Comparison of ENCODE assay signal across 36 mouse cellular contexts in genomic region chrX:57373543-57373942, GRCm38 (mm10). TPM values are rescaled to one million over a fixed set of nuclear protein-coding genes. Genes with fewer than 3 reads are reported as not detected.
DNase-seq lines count a peak whose midpoint lies in the region; ATAC-seq and TF ChIP-seq lines count a peak whose summit lies in the region.
"Had no signal": no experiment of that assay in that cellular context is flagged by ENCODE, and none has a peak within 500 bp of the region (broad histone marks: within the 10 kb centered on the region; RNA-seq: fewer than 3 reads in every experiment).

No protein-coding gene starts in this region.

- no peaks in the 10 kb centered on the region for H3K36me3 ChIP-seq in lung, postnatal 0 days (ENCODE audit: insufficient read depth, low read length)
- H3K36me3 ChIP-seq in liver, embryonic 14.5 days (replicated peaks; ENCODE audit: control insufficient read depth, insufficient read depth, low read depth), result peaks cover 6% of the 10 kb centered on the region
- H3K36me3 ChIP-seq in forebrain, embryonic 13.5 days (ENCODE audit: poor library complexity, severe bottlenecking), result peaks cover 11% of the 10 kb centered on the region
- peaks cover 25% of the 10 kb centered on the region for H3K36me3 ChIP-seq in forebrain, embryonic 10.5 days (replicated peaks)

- DNase-seq in lung, postnatal 0 days (ENCODE audit: low spot score), result no peak
- DNase-seq in lung, postnatal 10 days, result no peak
- peak; percentile 55 for DNase-seq in c-Kit-positive CD71-positive TER-119-negative erythroid progenitor cells, embryonic 14.5 days (ENCODE audit: low read depth)
- DNase-seq in liver, embryonic 14.5 days (ENCODE audit: low read depth in 3 of 3, low spot score in 3 of 3), result peak; percentile 60 to 66 (median 62)
- no peak for DNase-seq in gastrocnemius, postnatal 14 days
- no peak for DNase-seq in forebrain, embryonic 10.5 days (ENCODE audit: extremely low spot score, low spot score)
- DNase-seq: adrenal gland, postnatal 14 days; B cell, adult 2 months; cerebellum, adult 11-12 months; cerebellum, postnatal 14 days; gastrocnemius, postnatal 10 days; heart, adult 11 months; heart, postnatal 10 days; kidney, adult 11 months; layer of hippocampus, adult 9-11 months; left cerebral cortex, postnatal 4 days; right cerebral cortex, postnatal 14 days; thymus, adult 2 months had no signal

- ATAC-seq in lung, postnatal 0 days, result peak; percentile 16; the same call in 1 of the 2 replicates
- peak; percentile 96 for ATAC-seq in liver, embryonic 14.5 days (ENCODE audit: insufficient read depth)
- ATAC-seq in forebrain, embryonic 13.5 days, result no peak
- ATAC-seq: activated CD4-positive, CD25-positive, alpha-beta regulatory T cell, adult 4 months; forebrain, embryonic 16.5 days; midbrain, embryonic 13.5 days had no signal

- WGBS in lung, postnatal 0 days, result 79% methylated on average over 2 of the region's 2 CpGs
- 21% methylated on average over 2 of the region's 2 CpGs for whole genome bisulfite sequencing in liver, embryonic 14.5 days (ENCODE audit: insufficient replicate concordance)
- WGBS in forebrain, embryonic 13.5 days, result 84% methylated on average over 2 of the region's 2 CpGs
- 86% methylated on average over 2 of the region's 2 CpGs for WGBS in forebrain, embryonic 10.5 days

- intact Hi-C loops in gastrocnemius, postnatal 14 days (cut with DNase I; ENCODE audit: low total_unique reads), result no loop called here

- no peaks in the 10 kb centered on the region for H3K9me3 ChIP-seq in lung, postnatal 0 days (ENCODE audit: low read length)
- H3K9me3 ChIP-seq in liver, embryonic 14.5 days (ENCODE audit: control insufficient read depth, low read length), result no peaks in the 10 kb centered on the region
- no peaks in the 10 kb centered on the region for H3K9me3 ChIP-seq in forebrain, embryonic 13.5 days (replicated peaks)
- H3K9me3 ChIP-seq in forebrain, embryonic 10.5 days, result no peaks in the 10 kb centered on the region
- H3K9me3 ChIP-seq: embryonic facial prominence, embryonic 12.5 days; heart, embryonic 12.5 days; hindbrain, embryonic 12.5 days; limb, embryonic 15.5 days; megakaryocyte, embryonic 14.5 days; midbrain, embryonic 13.5 days had no signal

- no peak overlapping the region for H3K4me2 ChIP-seq in lung, postnatal 0 days (replicated peaks; ENCODE audit: low read depth, low read length)
- H3K4me2 ChIP-seq in liver, embryonic 14.5 days (ENCODE audit: low read depth), result peak overlapping the region; percentile 53
- no peak overlapping the region for H3K4me2 ChIP-seq in forebrain, embryonic 13.5 days
- H3K4me2 ChIP-seq: embryonic facial prominence, embryonic 12.5 days; heart, embryonic 12.5 days; hindbrain, embryonic 12.5 days; limb, embryonic 15.5 days; midbrain, embryonic 13.5 days had no signal

- no peak for TF ChIP-seq EP300 in lung, postnatal 0 days (IDR thresholded peaks at IDR 0.05)
- peak; percentile 78 for TF ChIP-seq EP300 in liver, embryonic 14.5 days (IDR thresholded peaks at IDR 0.05; ENCODE audit: low read depth)

- TF ChIP-seq CTCF in lung, postnatal 0 days (IDR thresholded peaks at IDR 0.05), result no peak
- TF ChIP-seq CTCF in liver, embryonic 14.5 days (IDR thresholded peaks at IDR 0.05; ENCODE audit: low read depth), result no peak

- no peaks in the 10 kb centered on the region for H3K27me3 ChIP-seq in lung, postnatal 0 days (replicated peaks; ENCODE audit: insufficient read depth, low read length)
- no peaks in the 10 kb centered on the region for H3K27me3 ChIP-seq in liver, embryonic 14.5 days (ENCODE audit: control insufficient read depth, insufficient read depth, low read length)
- no peaks in the 10 kb centered on the region for H3K27me3 ChIP-seq in forebrain, embryonic 13.5 days
- H3K27me3 ChIP-seq in forebrain, embryonic 10.5 days (ENCODE audit: poor library complexity, severe bottlenecking), result no peaks in the 10 kb centered on the region
- H3K27me3 ChIP-seq: CH12.LX; embryonic facial prominence, embryonic 12.5 days; heart, embryonic 12.5 days; hindbrain, embryonic 12.5 days; limb, embryonic 15.5 days; megakaryocyte, embryonic 14.5 days; midbrain, embryonic 13.5 days had no signal

- no peaks in the 10 kb centered on the region for H3K4me1 ChIP-seq in lung, postnatal 0 days (ENCODE audit: insufficient read depth, low read depth, low read length)
- peaks cover 15 to 29% of the 10 kb centered on the region in 2 experiments for H3K4me1 ChIP-seq in liver, embryonic 14.5 days (replicated peaks; ENCODE audit: control insufficient read depth in 2 of 2, insufficient read depth in 2 of 2, low read length in 1 of 2)
- no peaks in the 10 kb centered on the region for H3K4me1 ChIP-seq in forebrain, embryonic 13.5 days
- no peaks in the 10 kb centered on the region for H3K4me1 ChIP-seq in forebrain, embryonic 10.5 days
- H3K4me1 ChIP-seq: embryonic facial prominence, embryonic 12.5 days; heart, embryonic 12.5 days; hindbrain, embryonic 12.5 days; limb, embryonic 15.5 days; midbrain, embryonic 13.5 days had no signal

- 0 out of 2 replicates have a peak overlapping the region, but pooled peaks have one; percentile 9 for H3K27ac ChIP-seq in lung, postnatal 0 days (ENCODE audit: low read length)
- H3K27ac ChIP-seq in liver, embryonic 14.5 days, result peak overlapping the region; percentile 78
- H3K27ac ChIP-seq in forebrain, embryonic 13.5 days, result no peak overlapping the region
- H3K27ac ChIP-seq in forebrain, embryonic 10.5 days, result no peak overlapping the region
- H3K27ac ChIP-seq: embryonic facial prominence, embryonic 12.5 days; hindbrain, embryonic 12.5 days; kidney, postnatal 0 days; left cerebral cortex, adult 2 months; limb, embryonic 15.5 days; midbrain, embryonic 13.5 days; stomach, postnatal 0 days had no signal

- H3K9ac ChIP-seq in lung, postnatal 0 days (replicated peaks; ENCODE audit: low read depth), result no peak overlapping the region
- H3K9ac ChIP-seq in liver, embryonic 14.5 days (replicated peaks), result peak overlapping the region; percentile 47
- no peak overlapping the region for H3K9ac ChIP-seq in forebrain, embryonic 13.5 days
- H3K9ac ChIP-seq: embryonic facial prominence, embryonic 12.5 days; heart, embryonic 12.5 days; hindbrain, embryonic 12.5 days; limb, embryonic 15.5 days; midbrain, embryonic 13.5 days had no signal

- no peak overlapping the region for H3K4me3 ChIP-seq in lung, postnatal 0 days (ENCODE audit: low read depth, low read length)
- H3K4me3 ChIP-seq in liver, embryonic 14.5 days (ENCODE audit: insufficient read depth in 1 of 2, low read depth in 2 of 2, low read length in 2 of 2), result 0 out of 4 replicates have a peak overlapping the region, but pooled peaks of 1 of the 2 experiments have one; percentile 13
- no peak overlapping the region for H3K4me3 ChIP-seq in forebrain, embryonic 13.5 days
- no peak overlapping the region for H3K4me3 ChIP-seq in forebrain, embryonic 10.5 days
- H3K4me3 ChIP-seq: embryonic facial prominence, embryonic 12.5 days; heart, embryonic 12.5 days; hindbrain, embryonic 12.5 days; left cerebral cortex, adult 2 months; limb, embryonic 15.5 days; megakaryocyte, embryonic 14.5 days; midbrain, embryonic 13.5 days had no signal

RNA-seq across cellular contexts. Expression of gene Rbmx, which starts 19.3 kb away (rescaled TPM):
- polyA plus RNA-seq in lung, postnatal 0 days (2015; fragmentation: Nextera tagmentation; extraction: Ambion mirVana), result 50.4 and 52.4 TPM in 2 replicates
- polyA plus RNA-seq in liver, embryonic 14.5 days (2012; rRNA removed), result 13.0 and 20.6 TPM in 2 replicates
- 22.5 TPM in 2 replicates for polyA plus RNA-seq in liver, embryonic 14.5 days (2014; fragmentation: Nextera tagmentation; extraction: Ambion mirVana)
- polyA plus RNA-seq in forebrain, embryonic 13.5 days (2015; fragmentation: Nextera tagmentation; extraction: Ambion mirVana), result 285 and 301 TPM in 2 replicates
- 10 to 100 TPM; 22.2 to 22.7 TPM for total RNA-seq in gastrocnemius, postnatal 14 days (2021)
- polyA plus RNA-seq in forebrain, embryonic 10.5 days (2016; fragmentation: Nextera tagmentation; extraction: Ambion mirVana), result 195 TPM in 2 replicates

RNA-seq across cellular contexts. Expression of gene Arhgef6, which starts 35.0 kb away (rescaled TPM):
- 23.3 and 25.9 TPM in 2 replicates for polyA plus RNA-seq in lung, postnatal 0 days (2015; fragmentation: Nextera tagmentation; extraction: Ambion mirVana)
- 3.2 and 4.7 TPM in 2 replicates for polyA plus RNA-seq in liver, embryonic 14.5 days (2012; rRNA removed)
- polyA plus RNA-seq in liver, embryonic 14.5 days (2014; fragmentation: Nextera tagmentation; extraction: Ambion mirVana), result 5.1 and 7.0 TPM in 2 replicates
- 4.4 and 6.4 TPM in 2 replicates for polyA plus RNA-seq in forebrain, embryonic 13.5 days (2015; fragmentation: Nextera tagmentation; extraction: Ambion mirVana)
- 10 to 100 TPM; 70.0 to 71.3 TPM for total RNA-seq in gastrocnemius, postnatal 14 days (2021)
- 2.8 and 3.0 TPM in 2 replicates for polyA plus RNA-seq in forebrain, embryonic 10.5 days (2016; fragmentation: Nextera tagmentation; extraction: Ambion mirVana)

RNA-seq across cellular contexts. Expression of gene Gm364, which starts 35.4 kb away (rescaled TPM):
- polyA plus RNA-seq in lung, postnatal 0 days (2015; fragmentation: Nextera tagmentation; extraction: Ambion mirVana), result not detected in 2 replicates
- not detected in 2 replicates for polyA plus RNA-seq in liver, embryonic 14.5 days (2012; rRNA removed)
- not detected in 2 replicates for polyA plus RNA-seq in liver, embryonic 14.5 days (2014; fragmentation: Nextera tagmentation; extraction: Ambion mirVana)
- not detected in 2 replicates for polyA plus RNA-seq in forebrain, embryonic 13.5 days (2015; fragmentation: Nextera tagmentation; extraction: Ambion mirVana)
- not detected for total RNA-seq in gastrocnemius, postnatal 14 days (2021)
- not detected in 2 replicates for polyA plus RNA-seq in forebrain, embryonic 10.5 days (2016; fragmentation: Nextera tagmentation; extraction: Ambion mirVana)
- total RNA-seq: adrenal gland, postnatal 14 days; CH12.LX; gastrocnemius, postnatal 10 days; heart, postnatal 10 days; left cerebral cortex, adult 2 months; left cerebral cortex, postnatal 4 days; monocyte, adult 5-6 weeks had no signal
- polyA plus RNA-seq: activated CD4-positive, CD25-positive, alpha-beta regulatory T cell, adult 4 months; brain, embryonic 14.5 days; embryonic facial prominence, embryonic 12.5 days; forebrain, embryonic 16.5 days; heart, embryonic 12.5 days; hindbrain, embryonic 12.5 days; kidney, postnatal 0 days; large intestine, adult 2 months; limb, embryonic 15.5 days; lung, embryonic 16.5 days; midbrain, embryonic 13.5 days; stomach, postnatal 0 days; thymus, adult 2 months; urinary bladder, adult 2 months had no signal

Comparison
In these comparisons a context has a peak if more than half of its experiments do, and no peak if none do; other contexts are left out.
1. DNase-seq: peak in c-Kit-positive CD71-positive TER-119-negative erythroid progenitor cells, embryonic 14.5 days (single experiment) and liver, embryonic 14.5 days (3 of 3); none in lung, postnatal 0 days (single experiment), lung, postnatal 10 days (single experiment), gastrocnemius, postnatal 14 days (single experiment) and forebrain, embryonic 10.5 days (single experiment).
2. H3K27ac ChIP-seq: peak in lung, postnatal 0 days (single experiment) and liver, embryonic 14.5 days (single experiment); none in forebrain, embryonic 13.5 days (single experiment) and forebrain, embryonic 10.5 days (single experiment).